Mouse (Mus musculus): ENCODE measurements around the gene Tdrkh.
A peak's percentile ranks its signal among the peaks of the same experiment; 100 is the strongest.

Tdrkh gene

DNA sequence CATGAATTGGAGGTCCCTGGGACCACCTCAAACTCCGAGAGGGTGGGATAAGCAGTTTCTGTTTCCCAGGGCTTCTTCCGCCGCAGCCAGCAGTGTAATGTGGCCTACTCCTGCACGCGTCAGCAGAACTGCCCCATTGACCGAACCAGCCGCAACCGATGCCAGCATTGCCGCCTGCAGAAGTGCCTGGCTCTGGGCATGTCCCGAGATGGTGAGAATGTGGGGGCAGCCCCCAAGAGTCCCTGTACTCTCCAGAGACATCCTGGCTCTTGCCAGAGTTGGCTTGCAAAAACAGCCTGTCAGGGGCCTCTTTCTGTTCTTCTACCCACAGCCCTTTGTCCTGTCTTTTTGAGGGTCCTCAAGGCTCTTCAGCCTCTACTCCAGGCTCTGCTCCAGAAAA lies 25.7 kb upstream of the Tdrkh start:
- no peak for ATAC-seq (ENCODE audit: insufficient number of reproducible peaks, low FRiP score, low TSS enrichment)

DNA sequence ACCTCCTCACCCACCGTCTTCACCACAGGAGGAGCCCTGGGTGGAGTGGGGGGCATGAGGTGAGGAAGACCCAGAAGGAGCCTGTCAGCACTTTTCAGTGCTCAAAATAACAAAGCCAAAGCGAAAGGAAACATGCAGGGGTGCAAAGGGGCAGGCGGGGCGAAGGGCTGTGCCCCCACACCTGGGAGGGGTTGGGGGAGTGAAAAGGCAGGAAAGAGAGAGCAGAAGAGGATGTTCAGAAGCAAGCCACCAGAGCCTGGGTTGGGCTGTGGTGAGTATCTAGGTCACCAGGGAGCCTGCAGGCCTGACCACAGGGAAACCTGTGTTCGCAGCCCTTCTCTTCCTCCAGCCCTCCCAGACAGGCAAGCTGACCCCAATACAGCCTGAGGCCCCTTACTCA lies 25.0 kb upstream of the Tdrkh start:
- no peak for ATAC-seq (ENCODE audit: insufficient number of reproducible peaks, low FRiP score, low TSS enrichment)

- ATAC-seq (ENCODE audit: insufficient number of reproducible peaks, low FRiP score, low TSS enrichment) = no peak
These were observed 23.7 kb upstream of the Tdrkh start for GRCm38 (mm10) chr3:94389420-94389819.

- no peak for ATAC-seq (ENCODE audit: insufficient number of reproducible peaks, low FRiP score, low TSS enrichment)
These were observed 22.1 kb upstream of the Tdrkh start for GRCm38 (mm10) chr3:94391001-94391400.

GRCm38 (mm10) chr3:94392128-94392527 lies 20.9 kb upstream of the Tdrkh start:
- no peak for ATAC-seq (ENCODE audit: insufficient number of reproducible peaks, low FRiP score, low TSS enrichment)

- ATAC-seq (ENCODE audit: insufficient number of reproducible peaks, low FRiP score, low TSS enrichment) = no peak
These were observed 20.0 kb upstream of the Tdrkh start for GRCm38 (mm10) chr3:94393049-94393448.

GRCm38 (mm10) chr3:94396336-94396735 lies 16.7 kb upstream of the Tdrkh start:
- ATAC-seq (ENCODE audit: insufficient number of reproducible peaks, low FRiP score, low TSS enrichment) = no peak

DNA sequence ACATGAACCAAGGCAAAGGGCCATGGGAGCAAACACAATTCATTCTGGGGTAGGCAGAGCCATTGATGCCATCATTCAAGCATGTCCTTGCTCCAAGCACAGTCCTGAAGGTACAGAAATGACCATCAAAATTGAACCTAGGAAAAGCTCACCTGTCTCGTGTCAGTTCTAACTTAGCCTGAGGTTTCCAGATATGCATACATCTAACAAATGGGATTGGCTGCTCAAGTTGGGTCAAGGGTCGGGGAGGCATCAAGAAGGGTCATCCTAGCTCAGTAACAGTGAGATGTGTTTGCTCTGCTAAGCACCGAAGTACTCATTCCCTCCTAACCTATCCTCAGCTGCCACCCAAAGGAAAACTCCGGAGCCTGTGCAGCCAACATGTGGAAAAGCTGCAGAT lies 16.2 kb upstream of the Tdrkh start:
- no peak for ATAC-seq (ENCODE audit: insufficient number of reproducible peaks, low FRiP score, low TSS enrichment)

GRCm38 (mm10) chr3:94398217-94398616 lies 14.9 kb upstream of the Tdrkh start, which contains the start of gene Lingo4:
Gene Lingo4, plus strand, starts transcription at chr3:94398517.
- ATAC-seq (ENCODE audit: insufficient number of reproducible peaks, low FRiP score, low TSS enrichment) = no peak

- ATAC-seq (ENCODE audit: insufficient number of reproducible peaks, low FRiP score, low TSS enrichment) = peak; percentile 61
These were observed 14.1 kb upstream of the Tdrkh start for GRCm38 (mm10) chr3:94398943-94399481.

DNA sequence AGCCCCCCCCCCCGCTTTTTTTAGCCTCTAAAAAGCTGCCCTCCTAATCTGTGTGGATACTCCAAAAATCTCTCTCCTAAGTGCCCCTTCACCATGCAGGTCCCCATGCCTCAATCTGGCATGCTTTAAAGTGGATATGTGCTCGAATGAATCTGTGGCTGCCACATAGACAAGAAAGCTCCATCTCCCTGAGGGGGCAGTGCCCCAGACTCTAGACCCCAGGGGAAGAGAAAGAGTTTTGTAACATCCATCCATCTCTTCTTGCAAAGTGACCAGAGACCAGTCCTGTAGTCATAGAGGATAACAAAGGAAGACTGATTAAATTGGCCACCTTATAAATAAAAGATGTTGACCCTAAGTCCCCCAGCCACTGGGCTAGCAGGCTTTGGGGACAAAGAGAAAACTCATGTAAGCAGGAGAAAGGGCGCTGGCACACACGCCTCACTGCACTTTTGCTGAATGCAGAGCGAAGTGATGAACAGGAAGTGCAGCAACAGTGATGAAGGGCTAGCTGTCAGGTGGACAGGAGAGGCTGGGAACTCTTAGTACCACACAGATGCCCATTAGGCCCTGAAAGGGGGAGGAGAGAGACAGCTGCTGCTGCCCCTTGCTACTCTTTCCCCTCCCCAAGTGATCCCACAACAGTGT lies 13.3 kb upstream of the Tdrkh start:
- ATAC-seq (ENCODE audit: insufficient number of reproducible peaks, low FRiP score, low TSS enrichment) = no peak

DNA sequence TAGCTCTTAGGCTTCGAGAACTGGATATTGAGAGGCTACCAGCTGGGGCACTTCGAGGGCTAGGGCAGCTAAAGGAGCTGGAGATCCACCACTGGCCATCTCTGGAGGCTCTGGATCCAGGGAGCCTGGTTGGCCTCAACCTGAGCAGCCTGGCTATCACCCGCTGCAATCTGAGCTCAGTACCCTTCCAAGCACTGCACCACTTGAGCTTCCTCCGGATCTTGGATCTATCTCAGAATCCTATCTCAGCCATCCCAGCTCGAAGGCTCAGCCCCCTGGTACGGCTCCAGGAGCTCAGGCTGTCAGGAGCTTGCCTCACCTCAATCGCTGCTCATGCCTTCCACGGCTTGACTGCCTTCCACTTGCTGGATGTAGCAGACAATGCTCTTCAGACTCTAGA lies 10.6 kb upstream of the Tdrkh start:
- ATAC-seq (ENCODE audit: insufficient number of reproducible peaks, low FRiP score, low TSS enrichment) = no peak

DNA sequence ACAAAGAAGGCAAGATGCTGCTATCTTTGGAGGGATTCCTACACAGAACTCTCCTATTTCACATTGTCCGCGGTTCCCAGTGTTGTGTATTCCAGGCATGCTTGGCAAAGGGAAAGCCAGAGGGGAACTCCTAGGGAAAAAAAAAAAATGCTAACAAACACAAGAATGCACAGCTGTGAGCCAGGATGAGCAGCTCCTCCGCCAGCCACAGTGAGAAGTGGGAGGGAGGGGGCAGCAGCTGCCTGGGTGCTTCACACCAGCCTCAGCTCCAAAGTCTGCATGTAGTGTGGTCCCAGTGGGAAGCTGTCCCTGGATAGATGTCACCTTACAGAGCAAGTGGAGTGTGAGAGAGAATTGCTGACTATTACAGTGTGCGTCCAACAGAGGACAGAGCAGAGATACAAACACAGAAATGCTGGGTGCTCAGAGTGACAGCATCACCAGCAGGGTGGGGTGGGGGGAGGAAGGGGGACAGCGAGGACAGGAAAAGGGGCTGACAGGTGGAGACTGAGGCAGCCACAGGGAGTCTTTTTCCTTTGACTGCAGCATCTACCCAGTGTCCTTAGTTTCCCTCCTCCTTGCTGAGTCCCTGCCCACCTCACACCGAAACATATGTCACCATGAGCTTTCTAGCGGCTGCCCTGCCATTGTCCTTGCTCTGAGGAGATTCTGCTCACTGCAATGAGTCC lies 8.6 kb upstream of the Tdrkh start:
- ATAC-seq (ENCODE audit: insufficient number of reproducible peaks, low FRiP score, low TSS enrichment) = no peak

GRCm38 (mm10) chr3:94405561-94405960 lies 7.5 kb upstream of the Tdrkh start:
- no peak for ATAC-seq (ENCODE audit: insufficient number of reproducible peaks, low FRiP score, low TSS enrichment)

GRCm38 (mm10) chr3:94412530-94412929 lies 543 bp upstream of the Tdrkh start:
- ATAC-seq (ENCODE audit: insufficient number of reproducible peaks, low FRiP score, low TSS enrichment) = peak; percentile 46; the same call in 1 of the 2 replicates

DNA sequence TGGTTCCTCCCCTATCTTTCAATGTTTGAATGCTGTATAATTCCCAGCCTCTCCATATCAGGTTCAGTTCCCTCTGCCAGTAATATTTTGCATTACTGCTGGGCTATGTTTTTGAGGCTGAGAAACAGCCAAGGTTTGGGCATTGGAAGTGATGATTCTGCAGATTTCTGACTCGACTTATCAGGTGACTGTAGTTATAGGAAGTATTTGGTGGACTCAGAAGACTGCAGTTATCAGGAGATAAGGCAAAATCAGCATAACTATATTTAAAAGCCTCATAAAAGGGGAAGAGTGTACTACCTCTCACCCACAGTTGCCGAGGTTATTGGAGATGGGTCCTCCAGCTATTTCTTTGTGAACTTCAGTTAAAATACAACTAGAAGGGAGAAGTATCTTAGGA lies 17.9 kb downstream of the Tdrkh start:
- no peak for ATAC-seq (ENCODE audit: insufficient number of reproducible peaks, low FRiP score, low TSS enrichment)

DNA sequence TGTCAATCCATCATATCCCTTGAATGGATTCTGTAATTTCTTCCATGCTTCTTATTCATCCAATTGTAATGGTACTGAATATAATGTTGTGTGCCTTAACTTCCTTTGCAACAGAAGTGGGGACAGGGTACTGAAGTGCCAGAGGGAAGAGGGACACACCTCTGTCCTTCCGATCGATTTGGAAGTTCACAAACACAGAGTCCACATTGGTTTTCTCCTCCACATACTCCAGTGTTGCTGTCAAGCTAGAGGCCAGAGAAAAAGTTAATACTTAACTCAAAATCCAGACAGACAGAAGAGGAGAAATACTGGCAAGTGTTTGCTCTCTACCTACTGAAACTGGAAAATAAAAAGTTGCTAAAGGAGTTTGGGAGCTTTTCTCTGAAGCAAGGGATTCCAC lies 21.2 kb downstream of the Tdrkh start:
- no peak for ATAC-seq (ENCODE audit: insufficient number of reproducible peaks, low FRiP score, low TSS enrichment)

GRCm38 (mm10) chr3:94436420-94436819 lies 23.3 kb downstream of the Tdrkh start:
- no peak for ATAC-seq (ENCODE audit: insufficient number of reproducible peaks, low FRiP score, low TSS enrichment)

GRCm38 (mm10) chr3:94441182-94441581 lies 28.1 kb downstream of the Tdrkh start:
- ATAC-seq (ENCODE audit: insufficient number of reproducible peaks, low FRiP score, low TSS enrichment) = no peak

GRCm38 (mm10) chr3:94442951-94443596 lies 30.0 kb downstream of the Tdrkh start, which contains the start of gene Mrpl9:
Gene Mrpl9, plus strand, starts transcription at chr3:94443318.
- peak; percentile 96 for ATAC-seq (ENCODE audit: insufficient number of reproducible peaks, low FRiP score, low TSS enrichment)

GRCm38 (mm10) chr3:94443597-94443964 lies 30.5 kb downstream of the Tdrkh start, which contains the start of gene Oaz3:
Gene Oaz3, minus strand, starts transcription at chr3:94443915.
- ATAC-seq (ENCODE audit: insufficient number of reproducible peaks, low FRiP score, low TSS enrichment) = no peak

All from cerebellum, adult (tissue).